Mouse (Mus musculus) erythroblast, embryonic 14.5 days (primary cell): ENCODE results near the gene Tlr4.

Experiments
- GATA1 ChIP-seq: IDR thresholded peaks from 2 replicates; pipeline ENCODE4 v1.6.1; 2012; ENCODE audit warnings: low read length, inconsistent platforms, mixed read lengths
- TAL1 ChIP-seq: IDR thresholded peaks from 3 replicates; pipeline ENCODE4 v1.6.1; 2012; ENCODE audit warnings: low read length, inconsistent platforms, mixed read lengths

- TF ChIP-seq TAL1 (no peak), GATA1 (no peak)
Observed at GRCm38 (mm10) chr4:66843255-66843654, 15.9 kb downstream of the Tlr4 start.
